Mouse (Mus musculus) left cerebral cortex, postnatal 25 days (tissue): Measurements from ENCODE around the gene Krt80. TPM values are rescaled to one million over a fixed set of nuclear protein-coding genes. Genes with fewer than 3 reads are reported as not detected.
A peak's percentile ranks its signal among the peaks of the same experiment; 100 is the strongest.
"Not testable (repeated sequence)": the region's sequence is repeated elsewhere in the genome, so short reads cannot be mapped to it uniquely, and the experiment has no call there.

Experiments used
- DNase-seq, 2 experiments: peaks; one replicate each; pipeline ENCODE4 v3.0.0; 2022; ENCODE audit warnings: low spot score in 2 of 2, mixed read lengths in 1 of 2
- intact Hi-C: fragments of 180-260 bp; cut with DNase I; formaldehyde crosslinking; loops from one replicate; pipeline ENCODE4 v1.15.1; 2025
- total RNA-seq, 2 experiments: library from RNA; stranded (reverse); gene quantifications; 2 replicates each; pipeline ENCODE4 v1.2.3; 2021

Krt80 gene
- total RNA-seq, 2 experiments from 2014 or later = 2.2 to 2.4 TPM

DNA sequence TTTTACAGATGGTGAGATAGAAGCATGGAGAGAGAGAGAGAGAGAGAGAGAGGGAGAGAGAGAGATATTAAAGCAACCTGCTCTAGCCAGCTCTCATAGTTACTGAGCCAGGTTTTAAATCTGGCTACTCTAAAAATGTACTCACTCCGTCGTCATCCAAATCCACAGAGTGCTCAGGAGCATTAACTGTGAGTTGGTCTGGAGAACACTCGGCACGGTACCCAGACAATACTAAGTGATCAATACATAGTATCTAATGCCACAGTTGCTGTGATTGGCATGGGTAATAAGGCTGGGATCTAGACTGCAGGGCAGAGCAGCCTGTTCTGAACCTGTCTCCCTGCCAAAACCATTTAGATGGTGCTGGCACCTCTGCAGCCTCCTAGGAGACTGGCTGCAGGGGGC lies 14.6 kb downstream of the Krt80 start:
- peak; percentile 44 to 77 for DNase-seq
- intact Hi-C loops = no loop called here

DNA sequence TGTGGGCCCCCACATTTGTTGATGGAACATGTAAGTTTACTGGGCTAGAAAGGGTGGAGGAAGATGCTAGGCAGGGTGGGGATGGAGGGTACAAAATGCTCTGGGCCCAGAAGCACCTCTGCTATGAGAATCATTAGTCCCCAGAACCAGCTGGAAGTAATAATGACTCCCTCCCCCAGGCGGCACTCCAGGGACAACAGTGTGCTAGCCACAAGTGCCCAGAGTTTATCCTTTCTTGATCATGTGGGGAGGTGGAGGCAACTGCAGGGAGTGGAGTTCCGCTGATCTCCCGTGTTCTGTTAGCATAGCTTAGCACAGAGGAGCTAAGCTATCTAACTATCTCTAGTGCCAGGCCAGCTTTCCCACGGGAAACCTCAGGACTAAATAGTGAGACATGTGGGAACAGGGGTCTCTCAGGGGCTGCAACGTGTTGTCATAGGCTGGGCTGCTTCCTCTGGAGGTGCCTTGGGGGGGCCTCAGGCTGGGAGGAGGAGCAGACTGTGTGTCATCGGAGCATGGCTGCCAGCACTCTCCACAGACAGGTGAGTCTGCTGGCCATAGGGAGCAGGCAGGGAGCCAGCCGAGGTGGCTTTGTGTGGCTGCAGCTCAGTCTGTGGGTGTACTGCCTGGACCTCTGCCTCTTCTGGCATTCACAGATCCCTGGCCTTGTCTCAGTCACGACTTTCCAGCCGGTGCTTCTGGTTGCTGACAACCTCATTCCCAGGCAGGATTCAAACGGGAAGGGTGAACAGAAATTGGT lies 17.1 kb downstream of the Krt80 start:
- intact Hi-C loops = no loop called here

GRCm38 (mm10) chr15:101352047-101352446 lies 17.9 kb downstream of the Krt80 start:
- no peak for DNase-seq
- intact Hi-C loops = no loop called here

More for the DNA sequence above, 17.1 kb downstream of the Krt80 start:
- no peak for DNase-seq

DNA sequence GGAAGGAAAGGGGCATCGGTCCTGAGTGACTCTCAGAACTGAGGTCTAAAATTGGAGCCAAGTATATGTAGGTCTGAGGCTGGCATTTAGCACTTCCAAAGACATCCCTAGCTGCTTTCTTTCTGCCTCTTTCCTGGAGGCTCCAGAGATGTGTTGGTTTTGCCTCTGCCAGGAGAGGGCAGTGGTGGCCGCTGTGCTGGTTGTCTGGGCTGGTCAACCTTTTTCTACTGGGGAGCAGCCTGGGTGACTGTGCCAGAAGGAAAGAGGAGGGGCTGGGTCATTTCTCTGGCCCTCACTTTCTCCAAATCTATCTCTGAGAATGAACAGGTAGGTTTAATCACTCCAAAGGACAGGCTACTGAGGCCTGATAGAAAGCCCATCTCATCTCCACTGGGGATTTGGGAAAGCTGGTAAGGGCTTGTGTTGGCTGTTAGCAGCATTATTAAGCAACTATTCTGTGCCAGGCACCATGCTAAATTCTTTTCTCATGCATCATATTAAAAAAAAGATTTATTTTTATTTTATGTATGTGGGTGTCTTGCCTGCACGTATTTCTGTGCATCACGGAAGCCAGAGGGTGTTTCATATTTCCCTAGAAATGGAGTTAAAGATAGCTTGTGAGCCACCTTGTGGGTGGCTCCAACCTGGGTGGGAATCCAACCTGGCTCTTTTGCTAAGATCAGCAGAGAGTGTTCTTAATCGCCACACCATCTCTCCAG lies 28.0 kb downstream of the Krt80 start:
- intact Hi-C loops = loop anchor here (2.0 to 5.0 kb wide), 3 partner anchors 45 to 155 kb away; no protein-coding TSS in a partner anchor
- peak; percentile 69 to 86 for DNase-seq

GRCm38 (mm10) chr15:101339537-101339936 lies 30.4 kb downstream of the Krt80 start:
- intact Hi-C loops = loop anchor here (2.0 kb wide), 2 partner anchors 179 to 433 kb away; no protein-coding TSS in a partner anchor
- peak; percentile 85 to 92 for DNase-seq

DNA sequence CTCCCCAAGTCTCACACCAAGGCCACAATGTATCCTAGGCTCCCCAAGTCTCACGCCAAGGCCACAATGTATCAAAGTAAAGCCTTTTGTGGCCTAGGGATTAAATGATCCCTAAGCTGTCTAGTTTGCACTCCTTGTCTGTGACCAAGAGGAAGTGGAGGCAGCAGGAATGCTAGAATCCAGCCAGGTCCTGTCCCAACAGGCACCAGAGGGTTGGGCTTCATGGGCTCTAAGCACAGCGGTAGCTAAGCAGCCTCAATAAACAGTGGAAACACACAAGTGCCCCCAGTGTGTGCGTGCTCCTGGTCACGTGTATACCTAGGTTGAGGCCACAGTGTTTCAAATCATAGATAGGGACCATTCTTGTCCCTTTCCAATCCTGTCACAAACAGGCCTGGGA lies 31.6 kb downstream of the Krt80 start:
- intact Hi-C loops = loop anchor here (2.0 kb wide), 2 partner anchors 180 to 434 kb away; no protein-coding TSS in a partner anchor
- DNase-seq = no peak

DNA sequence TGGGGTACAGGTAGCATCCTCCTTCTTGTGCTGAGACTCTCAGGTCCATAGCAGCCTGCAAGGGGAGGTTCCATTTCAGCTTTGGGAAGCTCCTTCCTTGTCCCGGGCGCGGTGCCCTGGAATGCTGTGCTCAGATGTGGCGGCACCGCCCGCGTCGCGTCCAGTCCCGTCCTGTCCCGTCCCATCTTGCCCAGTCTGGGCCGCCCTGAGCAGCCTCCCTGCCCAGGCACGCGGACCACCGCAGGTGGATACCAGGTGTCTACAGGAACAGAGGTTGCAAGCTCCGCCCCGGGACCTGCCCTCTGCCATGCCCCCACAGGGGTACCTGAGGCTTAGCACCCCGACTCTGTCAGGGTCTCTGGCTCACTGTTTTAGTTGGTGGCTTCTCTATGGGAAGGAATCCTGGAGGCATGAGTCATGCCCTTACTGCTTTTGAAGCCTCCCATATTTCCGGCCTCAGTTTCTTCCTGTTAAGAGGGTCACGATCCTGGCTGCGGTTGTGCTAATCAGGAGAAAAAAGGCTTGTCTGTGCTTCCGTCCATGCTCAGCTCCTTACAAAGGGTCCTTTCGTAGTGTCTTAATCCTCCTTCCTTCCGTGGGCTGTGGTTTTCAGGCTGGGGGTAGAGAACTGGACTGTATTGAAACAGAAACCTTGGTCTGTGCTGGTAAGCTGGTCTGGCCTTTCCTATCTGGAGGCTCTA lies 33.3 kb downstream of the Krt80 start:
- no peak for DNase-seq
- intact Hi-C loops = no loop called here

DNA sequence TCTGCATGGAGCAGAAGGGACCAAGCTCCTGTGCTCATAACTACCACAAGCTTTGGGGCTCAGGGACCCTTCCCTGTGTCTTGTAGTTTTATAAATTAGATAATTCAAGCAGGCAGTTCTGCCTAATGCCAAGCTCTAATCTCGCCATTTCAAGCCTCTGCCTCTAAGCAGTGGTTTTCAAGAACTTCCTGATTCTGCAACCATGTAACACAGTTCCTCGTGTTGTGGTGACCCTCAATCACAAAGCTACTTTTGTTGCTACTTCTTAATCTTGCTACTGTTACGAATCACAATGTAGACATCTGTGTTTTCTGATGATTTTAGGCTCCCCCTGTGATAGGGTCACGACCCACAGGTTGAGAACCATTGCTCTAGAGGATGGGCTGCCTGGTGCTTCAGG lies 36.3 kb downstream of the Krt80 start:
- intact Hi-C loops = no loop called here
- DNase-seq = no peak

- intact Hi-C loops = no loop called here
- no peak for DNase-seq
Observed at GRCm38 (mm10) chr15:101333165-101333564, 36.8 kb downstream of the Krt80 start.

- DNase-seq = no peak
- intact Hi-C loops = no loop called here
Observed at GRCm38 (mm10) chr15:101332370-101332769, 37.6 kb downstream of the Krt80 start.

DNA sequence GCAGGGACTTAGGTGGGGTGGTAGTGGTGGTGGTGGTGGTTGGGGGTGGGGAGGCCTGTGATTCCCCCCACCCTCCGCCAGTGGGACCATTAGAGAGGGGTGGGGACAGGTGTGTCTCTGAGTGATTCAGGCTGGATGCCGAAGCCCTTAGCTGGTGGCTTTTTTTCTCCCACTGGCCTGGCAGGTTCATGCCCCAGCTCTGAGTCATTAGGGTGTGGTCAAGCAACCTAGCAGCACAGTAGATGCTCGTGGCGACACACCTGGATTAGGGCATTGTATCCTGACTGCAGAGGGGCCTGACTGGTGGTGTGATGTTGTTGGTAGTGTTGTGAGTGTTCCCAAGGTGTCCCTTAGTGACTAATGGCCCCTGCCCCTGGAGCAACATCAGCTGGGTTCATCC lies 38.9 kb downstream of the Krt80 start:
- DNase-seq = no peak
- intact Hi-C loops = no loop called here

GRCm38 (mm10) chr15:101329564-101329892 lies 40.4 kb downstream of the Krt80 start:
- no peak for DNase-seq
- intact Hi-C loops = loop anchor here (5.0 kb wide), 1 partner anchor 738 kb away; no protein-coding TSS in a partner anchor

DNA sequence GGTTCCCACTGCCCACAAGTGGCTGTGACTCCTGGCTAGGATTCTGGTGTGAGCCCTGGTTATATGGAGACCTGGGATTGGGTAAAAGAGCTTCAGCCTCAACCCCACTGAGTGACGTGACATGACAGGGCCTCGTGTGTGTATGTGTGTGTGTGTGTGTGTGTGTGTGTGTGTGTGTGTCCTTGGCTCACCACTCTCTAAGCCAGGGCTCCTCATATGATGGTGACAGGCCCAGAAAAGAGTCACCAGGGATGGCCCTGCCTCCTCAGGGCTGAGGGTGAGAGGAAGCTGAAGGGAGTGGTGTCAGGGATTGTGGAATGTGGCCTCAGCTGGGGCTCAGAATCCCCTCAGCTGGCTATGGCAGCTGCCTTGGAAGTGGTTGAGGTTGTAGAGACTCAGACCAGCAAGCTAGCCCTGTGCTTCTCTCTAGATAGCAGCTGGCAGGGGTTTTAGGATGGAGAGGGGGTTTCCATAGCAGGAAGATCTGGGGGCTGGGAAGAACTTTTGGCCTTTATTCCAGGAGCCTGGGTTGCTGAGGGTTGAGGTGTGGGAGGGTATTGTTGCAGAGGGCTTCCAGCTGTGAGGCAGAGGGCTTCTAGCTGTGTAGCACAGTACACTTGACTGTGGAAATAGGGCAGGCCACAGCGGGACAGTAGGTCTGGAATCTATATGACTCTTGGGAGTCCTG lies 40.9 kb downstream of the Krt80 start:
- intact Hi-C loops = loop anchor here (5.0 kb wide), 1 partner anchor 738 kb away; no protein-coding TSS in a partner anchor
- DNase-seq = no peak

GRCm38 (mm10) chr15:101327282-101327681 lies 42.7 kb downstream of the Krt80 start:
- DNase-seq = peak; percentile 83 to 89
- intact Hi-C loops = loop anchor here (1.0 to 5.0 kb wide), 2 partner anchors 657 to 740 kb away; no protein-coding TSS in a partner anchor

GRCm38 (mm10) chr15:101325991-101326534 lies 43.9 kb downstream of the Krt80 start:
- DNase-seq = no peak
- intact Hi-C loops = loop anchor here (5.0 kb wide), 1 partner anchor 741 kb away; no protein-coding TSS in a partner anchor

GRCm38 (mm10) chr15:101324409-101324808 lies 45.6 kb downstream of the Krt80 start:
- DNase-seq, intact Hi-C loops: not testable (repeated sequence)

DNA sequence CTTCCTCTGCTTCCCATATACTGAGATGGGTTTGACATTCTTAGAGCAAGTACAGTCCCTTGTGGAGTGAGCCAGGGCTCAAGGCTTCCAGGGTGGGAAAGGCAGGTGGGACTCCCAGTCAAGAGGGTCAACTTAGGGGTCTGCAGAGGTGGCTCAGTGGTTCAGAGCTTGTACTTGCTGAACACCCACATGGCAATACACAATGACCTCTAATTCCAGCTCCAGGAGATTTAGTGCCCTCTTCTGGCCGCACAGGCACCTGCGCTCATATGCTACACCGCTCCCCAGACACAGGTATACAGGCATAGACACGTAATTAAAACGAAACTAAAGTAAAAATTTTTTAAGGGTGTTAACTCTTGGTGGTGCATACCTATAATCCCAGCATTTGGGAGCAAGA lies 46.5 kb downstream of the Krt80 start:
- intact Hi-C loops = no loop called here
- no peak for DNase-seq

- DNase-seq = no peak
- intact Hi-C loops = no loop called here
Observed at GRCm38 (mm10) chr15:101322640-101323039, 47.3 kb downstream of the Krt80 start.

DNA sequence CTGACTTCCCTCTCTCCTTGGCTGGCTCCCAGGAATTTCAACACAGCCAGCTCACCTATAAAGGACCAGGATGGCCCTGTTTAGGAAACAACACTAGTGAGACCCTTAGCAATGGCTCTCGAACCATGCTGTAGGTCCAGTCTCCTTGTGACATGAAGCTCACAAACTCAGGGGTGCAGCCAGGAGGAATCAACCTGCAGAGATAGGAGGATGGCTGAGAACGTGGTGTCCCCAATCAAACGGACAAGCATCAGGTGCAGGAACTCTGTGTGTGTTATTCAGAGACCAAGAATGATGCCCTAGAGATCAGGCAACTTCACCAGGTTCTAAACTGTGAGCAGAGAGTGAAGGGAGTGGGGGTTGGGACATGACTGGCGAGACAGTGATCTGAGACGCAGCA lies 47.9 kb downstream of the Krt80 start:
- intact Hi-C loops = no loop called here
- no peak for DNase-seq
